Mouse (Mus musculus): ENCODE data around the gene Frmd6. TPM values are rescaled to one million over a fixed set of nuclear protein-coding genes. Genes with fewer than 3 reads are reported as not detected.

The Frmd6 gene
- polyA plus RNA-seq, 1 experiment from 2014 or later = 16.8 TPM

- no peaks in the 10 kb centered on the region for H3K36me3 ChIP-seq
- H3K27me3 ChIP-seq (ENCODE audit: insufficient read depth, poor library complexity, severe bottlenecking) = no peaks in the 10 kb centered on the region
- DNase-seq (ENCODE audit: low spot score) = no peak
- no peaks in the 10 kb centered on the region for H3K9me3 ChIP-seq
- no peak overlapping the region for H3K4me3 ChIP-seq
- H3K27ac ChIP-seq = no peak overlapping the region
- WGBS = 20% methylated on average over 3 of the region's 3 CpGs
- peaks cover 5% of the 10 kb centered on the region; the same call in 1 of the 2 replicates for H3K4me1 ChIP-seq (replicated peaks)
These were observed 12.4 kb upstream of the Frmd6 start for GRCm38 (mm10) chr12:70812822-70813465.

GRCm38 (mm10) chr12:70816731-70817130 lies 8.6 kb upstream of the Frmd6 start:
- no peak for DNase-seq (ENCODE audit: low spot score)
- 89% methylated on average over 2 of the region's 2 CpGs for WGBS
- Histone ChIP-seq H3K27me3 (ENCODE audit: insufficient read depth, poor library complexity, severe bottlenecking) (no peaks in the 10 kb centered on the region), H3K9me3 (no peaks in the 10 kb centered on the region), H3K27ac (no peak overlapping the region), H3K4me3 (no peak overlapping the region), H3K4me1 (replicated peaks) (peaks cover 5% of the 10 kb centered on the region; the same call in 1 of the 2 replicates), H3K36me3 (no peaks in the 10 kb centered on the region)

GRCm38 (mm10) chr12:70824017-70824416 lies 1.3 kb upstream of the Frmd6 start:
- Histone ChIP-seq H3K9me3 (no peaks in the 10 kb centered on the region), H3K27ac (0 out of 2 replicates have a peak overlapping the region, but pooled peaks have one; percentile 97), H3K4me1 (replicated peaks) (peaks cover 33% of the 10 kb centered on the region), H3K4me3 (peak overlapping the region; percentile 82), H3K36me3 (no peaks in the 10 kb centered on the region), H3K27me3 (ENCODE audit: insufficient read depth, poor library complexity, severe bottlenecking) (no peaks in the 10 kb centered on the region)
- no peak for DNase-seq (ENCODE audit: low spot score)
- 62% methylated on average over 7 of the region's 7 CpGs for WGBS

- Histone ChIP-seq H3K27ac (peak overlapping the region; percentile 97), H3K36me3 (no peaks in the 10 kb centered on the region), H3K27me3 (ENCODE audit: insufficient read depth, poor library complexity, severe bottlenecking) (no peaks in the 10 kb centered on the region), H3K4me3 (peak overlapping the region; percentile 82), H3K9me3 (no peaks in the 10 kb centered on the region), H3K4me1 (replicated peaks) (peaks cover 41% of the 10 kb centered on the region)
- peak; percentile 72 for DNase-seq (ENCODE audit: low spot score)
- WGBS = under 1% methylated on average over 55 of the region's 55 CpGs
These were observed 470 bp downstream of the Frmd6 start for GRCm38 (mm10) chr12:70825651-70826317.

GRCm38 (mm10) chr12:70826318-70827072 lies 1.2 kb downstream of the Frmd6 start:
- no peaks in the 10 kb centered on the region for H3K36me3 ChIP-seq
- H3K9me3 ChIP-seq = no peaks in the 10 kb centered on the region
- WGBS = 2% methylated on average over 19 of the region's 19 CpGs
- peaks cover 46% of the 10 kb centered on the region for H3K4me1 ChIP-seq (replicated peaks)
- peak overlapping the region; percentile 97 for H3K27ac ChIP-seq
- H3K4me3 ChIP-seq = peak overlapping the region; percentile 82
- DNase-seq (ENCODE audit: low spot score) = no peak
- H3K27me3 ChIP-seq (ENCODE audit: insufficient read depth, poor library complexity, severe bottlenecking) = no peaks in the 10 kb centered on the region

- H3K4me1 ChIP-seq (replicated peaks) = peaks cover 46% of the 10 kb centered on the region
- H3K9me3 ChIP-seq = no peaks in the 10 kb centered on the region
- WGBS = 33% methylated on average over 9 of the region's 9 CpGs
- peak overlapping the region; percentile 82 for H3K4me3 ChIP-seq
- H3K27ac ChIP-seq = peak overlapping the region; percentile 97; the same call in 1 of the 2 replicates
- no peaks in the 10 kb centered on the region for H3K27me3 ChIP-seq (ENCODE audit: insufficient read depth, poor library complexity, severe bottlenecking)
- H3K36me3 ChIP-seq = no peaks in the 10 kb centered on the region
- peak; percentile 39 for DNase-seq (ENCODE audit: low spot score)
These were observed 2.0 kb downstream of the Frmd6 start for GRCm38 (mm10) chr12:70827187-70827900.

- H3K27me3 ChIP-seq (ENCODE audit: insufficient read depth, poor library complexity, severe bottlenecking) = no peaks in the 10 kb centered on the region
- H3K36me3 ChIP-seq = no peaks in the 10 kb centered on the region
- H3K4me1 ChIP-seq (replicated peaks) = peaks cover 46% of the 10 kb centered on the region
- no peak for DNase-seq (ENCODE audit: low spot score)
- no peak overlapping the region for H3K4me3 ChIP-seq
- H3K27ac ChIP-seq = no peak overlapping the region
- H3K9me3 ChIP-seq = no peaks in the 10 kb centered on the region
- WGBS = 67% methylated on average over 4 of the region's 4 CpGs
These were observed 2.6 kb downstream of the Frmd6 start for GRCm38 (mm10) chr12:70827901-70828271.

GRCm38 (mm10) chr12:70830982-70831566 lies 5.8 kb downstream of the Frmd6 start:
- peaks cover 34% of the 10 kb centered on the region for H3K4me1 ChIP-seq (replicated peaks)
- H3K36me3 ChIP-seq = no peaks in the 10 kb centered on the region
- no peak overlapping the region for H3K27ac ChIP-seq
- DNase-seq (ENCODE audit: low spot score) = no peak
- 78% methylated on average over 9 of the region's 9 CpGs for WGBS
- H3K9me3 ChIP-seq = no peaks in the 10 kb centered on the region
- H3K27me3 ChIP-seq (ENCODE audit: insufficient read depth, poor library complexity, severe bottlenecking) = no peaks in the 10 kb centered on the region
- no peak overlapping the region for H3K4me3 ChIP-seq

GRCm38 (mm10) chr12:70832216-70832998 lies 7.1 kb downstream of the Frmd6 start:
- Histone ChIP-seq H3K27ac (no peak overlapping the region), H3K4me3 (no peak overlapping the region), H3K36me3 (no peaks in the 10 kb centered on the region), H3K9me3 (no peaks in the 10 kb centered on the region), H3K27me3 (ENCODE audit: insufficient read depth, poor library complexity, severe bottlenecking) (no peaks in the 10 kb centered on the region), H3K4me1 (replicated peaks) (peaks cover 20% of the 10 kb centered on the region)
- DNase-seq (ENCODE audit: low spot score) = no peak
- 80% methylated on average over 4 of the region's 4 CpGs for WGBS

GRCm38 (mm10) chr12:70833050-70833449 lies 7.7 kb downstream of the Frmd6 start:
- H3K36me3 ChIP-seq = no peaks in the 10 kb centered on the region
- no peak overlapping the region for H3K4me3 ChIP-seq
- no peak overlapping the region for H3K27ac ChIP-seq
- H3K9me3 ChIP-seq = no peaks in the 10 kb centered on the region
- 93% methylated on average over 3 of the region's 3 CpGs for WGBS
- no peaks in the 10 kb centered on the region for H3K27me3 ChIP-seq (ENCODE audit: insufficient read depth, poor library complexity, severe bottlenecking)
- H3K4me1 ChIP-seq (replicated peaks) = peaks cover 18% of the 10 kb centered on the region
- DNase-seq (ENCODE audit: low spot score) = no peak

- Histone ChIP-seq H3K9me3 (no peaks in the 10 kb centered on the region), H3K4me1 (replicated peaks) (peaks cover 18% of the 10 kb centered on the region), H3K36me3 (no peaks in the 10 kb centered on the region), H3K4me3 (no peak overlapping the region), H3K27ac (no peak overlapping the region), H3K27me3 (ENCODE audit: insufficient read depth, poor library complexity, severe bottlenecking) (no peaks in the 10 kb centered on the region)
- DNase-seq (ENCODE audit: low spot score) = no peak
- 90% methylated on average over 4 of the region's 4 CpGs for WGBS
These were observed 8.7 kb downstream of the Frmd6 start for GRCm38 (mm10) chr12:70834043-70834442.

GRCm38 (mm10) chr12:70835004-70835403 lies 9.7 kb downstream of the Frmd6 start:
- WGBS = 87% methylated on average over 5 of the region's 5 CpGs

More at GRCm38 (mm10) chr12:70835004-70835403, 9.7 kb downstream of the Frmd6 start:
- H3K27ac ChIP-seq = no peak overlapping the region
- no peaks in the 10 kb centered on the region for H3K36me3 ChIP-seq
- no peak overlapping the region for H3K4me3 ChIP-seq
- no peaks in the 10 kb centered on the region for H3K27me3 ChIP-seq (ENCODE audit: insufficient read depth, poor library complexity, severe bottlenecking)
- H3K4me1 ChIP-seq (replicated peaks) = peaks cover 10% of the 10 kb centered on the region
- DNase-seq (ENCODE audit: low spot score) = no peak
- H3K9me3 ChIP-seq = no peaks in the 10 kb centered on the region

Data from hindbrain, embryonic 10.5 days (tissue).